Mouse (Mus musculus) MEL (cell line): ENCODE measurements around the gene Jag2. TPM values are rescaled to one million over a fixed set of nuclear protein-coding genes. Genes with fewer than 3 reads are reported as not detected.

Experiments used
- DNase-seq: peaks from one replicate; pipeline ENCODE4 v3.0.0; 2011; ENCODE audit warnings: low read depth, low spot score
- H3K27ac ChIP-seq: 2 replicates; pipeline ENCODE4 v1.5.1; 2012; ENCODE audit warnings: low read depth, mild to moderate bottlenecking, control low read depth, low read length, moderate library complexity; ENCODE audit not compliant: control insufficient read depth
- H3K27me3 ChIP-seq, 2 experiments: fragments of 150-350 bp in 1 of 2; sonication (generic) in 1 of 2; 2 replicates each; pipeline ENCODE4 v1.6.1; 2012; ENCODE audit warnings: low read length in 2 of 2, mild to moderate bottlenecking in 2 of 2, improper control_type of control experiment in 1 of 2, moderate library complexity in 1 of 2; ENCODE audit not compliant: insufficient read depth in 2 of 2, control insufficient read depth in 1 of 2
- H3K36me3 ChIP-seq, 2 experiments: 2 replicates each; pipeline ENCODE4 v1.6.1; 2012 to 2014; ENCODE audit warnings: low read length in 2 of 2, improper control_type of control experiment in 1 of 2, inconsistent platforms in 1 of 2, mild to moderate bottlenecking in 1 of 2; ENCODE audit not compliant: insufficient read depth in 2 of 2, control insufficient read depth in 1 of 2
- H3K4me1 ChIP-seq, 2 experiments: fragments of 150-350 bp in 1 of 2; sonication (generic) in 1 of 2; 2 replicates each; pipeline ENCODE4 v1.6.1; 2012; ENCODE audit warnings: low read length in 2 of 2, improper control_type of control experiment in 1 of 2, mild to moderate bottlenecking in 1 of 2; ENCODE audit not compliant: insufficient read depth in 2 of 2, control insufficient read depth in 1 of 2
- H3K4me3 ChIP-seq, 2 experiments: fragments of 150-350 bp in 1 of 2; sonication (generic) in 1 of 2; 2 replicates each; pipeline ENCODE4 v1.5.1; 2012; ENCODE audit warnings: low read depth in 2 of 2, low read length in 2 of 2, mild to moderate bottlenecking in 2 of 2, moderate library complexity in 2 of 2, control low read depth in 1 of 2, improper control_type of control experiment in 1 of 2; ENCODE audit not compliant: control insufficient read depth in 1 of 2, insufficient read depth in 1 of 2
- H3K79me2 ChIP-seq: 2 replicates; pipeline ENCODE4 v1.6.1; 2012; ENCODE audit warnings: mild to moderate bottlenecking, low read length, moderate library complexity; ENCODE audit not compliant: control insufficient read depth, poor library complexity, insufficient read depth
- H3K9ac ChIP-seq: 2 replicates; pipeline ENCODE4 v1.6.1; 2012; ENCODE audit warnings: low read depth, mild to moderate bottlenecking, control low read depth, low read length, moderate library complexity; ENCODE audit not compliant: control insufficient read depth, poor library complexity, severe bottlenecking
- H3K9me3 ChIP-seq: fragments of 150-350 bp; sonication (generic); replicated peaks from 2 replicates; pipeline ENCODE4 v1.6.1; 2012; ENCODE audit warnings: mild to moderate bottlenecking, low read length, improper control_type of control experiment, moderate library complexity; ENCODE audit not compliant: insufficient read depth
- BHLHE40 ChIP-seq: IDR thresholded peaks from 2 replicates; pipeline ENCODE4 v1.6.1; 2012; ENCODE audit warnings: low read depth, mild to moderate bottlenecking, inconsistent platforms, low read length, improper control_type of control experiment, borderline replicate concordance
- CHD1 ChIP-seq: IDR thresholded peaks from 2 replicates; pipeline ENCODE4 v1.6.1; 2012; ENCODE audit warnings: low read depth, mild to moderate bottlenecking, inconsistent platforms, low read length, improper control_type of control experiment
- CHD2 ChIP-seq: IDR thresholded peaks from 2 replicates; pipeline ENCODE4 v1.6.1; 2011; ENCODE audit warnings: low read length, improper control_type of control experiment
- ELF1 ChIP-seq: IDR thresholded peaks from 2 replicates; pipeline ENCODE4 v1.6.1; 2014; ENCODE audit warnings: low read depth, mild to moderate bottlenecking, inconsistent platforms, low read length, improper control_type of control experiment, moderate library complexity
- GATA1 ChIP-seq: IDR thresholded peaks from 2 replicates; pipeline ENCODE4 v1.6.1; 2011; ENCODE audit warnings: low read depth, low read length, improper control_type of control experiment
- HCFC1 ChIP-seq: IDR thresholded peaks from 2 replicates; pipeline ENCODE4 v1.6.1; 2012; ENCODE audit warnings: low read depth, mild to moderate bottlenecking, inconsistent platforms, low read length, improper control_type of control experiment, moderate library complexity
- JUND ChIP-seq: IDR thresholded peaks from 2 replicates; pipeline ENCODE4 v1.6.1; 2011; ENCODE audit warnings: low read depth, mild to moderate bottlenecking, improper control_type of control experiment, low read length
- MAFK ChIP-seq: IDR thresholded peaks from 2 replicates; pipeline ENCODE4 v1.6.1; 2011; ENCODE audit warnings: low read depth, mild to moderate bottlenecking, low read length, improper control_type of control experiment, borderline replicate concordance
- MAX ChIP-seq: IDR thresholded peaks from 2 replicates; pipeline ENCODE4 v1.6.1; 2011; ENCODE audit warnings: low read length, improper control_type of control experiment
- MAZ ChIP-seq: IDR thresholded peaks from 2 replicates; pipeline ENCODE4 v1.6.1; 2012; ENCODE audit warnings: low read depth, mild to moderate bottlenecking, inconsistent platforms, low read length, improper control_type of control experiment
- NELFE ChIP-seq: IDR thresholded peaks from 2 replicates; pipeline ENCODE4 v1.6.1; 2011; ENCODE audit warnings: low read depth, low read length, improper control_type of control experiment
- NRF1 ChIP-seq: IDR thresholded peaks from 2 replicates; pipeline ENCODE4 v1.6.1; 2014; ENCODE audit warnings: low read depth, mild to moderate bottlenecking, inconsistent platforms, low read length, improper control_type of control experiment, moderate library complexity; ENCODE audit not compliant: poor library complexity, insufficient read depth, severe bottlenecking
- POLR2AphosphoS2 ChIP-seq: IDR thresholded peaks from 2 replicates; pipeline ENCODE4 v1.6.1; 2011; ENCODE audit warnings: low read length, improper control_type of control experiment
- RAD21 ChIP-seq: IDR thresholded peaks from 2 replicates; pipeline ENCODE4 v1.6.1; 2011; ENCODE audit warnings: mild to moderate bottlenecking, low read depth, low read length, improper control_type of control experiment
- SMC3 ChIP-seq: IDR thresholded peaks from 2 replicates; pipeline ENCODE4 v1.6.1; 2011; ENCODE audit warnings: low read depth, low read length, improper control_type of control experiment
- TAL1 ChIP-seq: IDR thresholded peaks from 2 replicates; pipeline ENCODE4 v1.6.1; 2012; ENCODE audit warnings: mild to moderate bottlenecking, inconsistent platforms, low read length, moderate library complexity, mixed read lengths
- TBP ChIP-seq: IDR thresholded peaks from 2 replicates; pipeline ENCODE4 v1.8.0; 2011; ENCODE audit warnings: low read depth, low read length, improper control_type of control experiment
- UBTF ChIP-seq: IDR thresholded peaks from 2 replicates; pipeline ENCODE4 v1.6.1; 2012; ENCODE audit warnings: low read depth, mild to moderate bottlenecking, inconsistent platforms, low read length, improper control_type of control experiment, moderate library complexity, borderline replicate concordance; ENCODE audit not compliant: insufficient read depth
- ZC3H11A ChIP-seq: IDR thresholded peaks from 2 replicates; pipeline ENCODE4 v1.6.1; 2012; ENCODE audit warnings: low read depth, mild to moderate bottlenecking, inconsistent platforms, low read length, improper control_type of control experiment
- polyA plus RNA-seq, 2 experiments: library from polyadenylated mRNA; stranded (reverse) in 1 of 2; unstranded in 1 of 2; fragments of >175 nt in 1 of 2; fragments of >200 nt in 1 of 2; gene quantifications; 2 replicates each; pipeline versions ENCODE4 v1.2.1 to v1.2.4; 2012; ENCODE audit warnings: low replicate concordance in 2 of 2, low read depth in 1 of 2; ENCODE audit not compliant: insufficient read length in 2 of 2, insufficient read depth in 1 of 2, missing spikeins in 1 of 2
- total RNA-seq: library from RNA; depleted of rRNA; stranded (reverse); fragments of 300-350 nt; gene quantifications from 2 replicates; pipeline ENCODE4 v1.2.3, GENCODE M21; 2012

The Jag2 gene
- total and polyA plus RNA-seq, 3 experiments = 1.0 to 3.9 TPM; not detected in 1

GRCm38 (mm10) chr12:112894303-112894884 is 35.2 kb downstream of the Jag2 start:
- H3K9ac ChIP-seq = no peak overlapping the region
- H3K79me2 ChIP-seq = no peaks in the 10 kb centered on the region
- DNase-seq = no peak
- H3K36me3 ChIP-seq = no peaks in the 10 kb centered on the region
- H3K4me1 ChIP-seq = no peaks in the 10 kb centered on the region
- peaks cover 12 to 21% of the 10 kb centered on the region in 2 experiments for H3K27me3 ChIP-seq
- H3K27ac ChIP-seq = no peak overlapping the region
- no peaks in the 10 kb centered on the region for H3K9me3 ChIP-seq
- TF ChIP-seq JUND (no peak), NELFE (no peak), ZC3H11A (no peak), ELF1 (no peak), MAZ (no peak), BHLHE40 (no peak), MAX (no peak), HCFC1 (no peak), MAFK (no peak), GATA1 (no peak), NRF1 (no peak), UBTF (no peak), TAL1 (no peak), POLR2AphosphoS2 (no peak), CHD1 (no peak), CHD2 (no peak), RAD21 (no peak), TBP (no peak), SMC3 (no peak)
- H3K4me3 ChIP-seq = no peak overlapping the region

GRCm38 (mm10) chr12:112885465-112885864 is 44.1 kb downstream of the Jag2 start:
- TF ChIP-seq POLR2AphosphoS2 = no peak
- H3K9me3 ChIP-seq = no peaks in the 10 kb centered on the region
- H3K4me1 ChIP-seq = no peaks in the 10 kb centered on the region
- H3K36me3 ChIP-seq = no peaks in the 10 kb centered on the region
- DNase-seq = no peak
- no peaks in the 10 kb centered on the region for H3K79me2 ChIP-seq
- H3K27me3 ChIP-seq = peaks cover 9 to 16% of the 10 kb centered on the region in 2 experiments
- no peak overlapping the region for H3K4me3 ChIP-seq
- H3K9ac ChIP-seq = no peak overlapping the region
- no peak overlapping the region for H3K27ac ChIP-seq
